Mouse (Mus musculus): ENCODE results near the gene Smarca2. TPM values are rescaled to one million over a fixed set of nuclear protein-coding genes. Genes with fewer than 3 reads are reported as not detected.

The Smarca2 gene
- total RNA-seq, 2 experiments from 2014 or later: 35.5 to 43.8 TPM

DNA sequence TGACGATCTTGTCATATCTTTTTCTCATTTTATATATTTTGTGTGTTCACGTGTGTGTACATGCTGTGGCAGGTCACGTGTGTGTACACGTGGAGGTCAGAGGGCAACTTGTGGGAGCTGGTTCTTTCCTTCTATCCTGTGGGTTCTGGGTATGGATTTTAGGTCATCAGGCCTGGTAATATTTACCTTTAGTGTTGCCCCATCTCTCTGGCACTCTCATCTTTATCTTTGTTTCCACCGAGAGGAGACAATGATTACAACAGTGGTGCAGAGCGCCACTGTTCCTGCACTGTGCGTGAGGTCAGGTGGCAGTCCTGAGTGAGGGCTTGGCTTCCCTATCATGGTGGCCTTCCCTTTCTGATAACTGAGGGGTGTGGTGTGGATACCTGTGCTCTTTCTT, 160.6 kb downstream of the Smarca2 start:
- DNase-seq: no peak
- intact Hi-C loops (cut with DNase I): no loop called here

DNA sequence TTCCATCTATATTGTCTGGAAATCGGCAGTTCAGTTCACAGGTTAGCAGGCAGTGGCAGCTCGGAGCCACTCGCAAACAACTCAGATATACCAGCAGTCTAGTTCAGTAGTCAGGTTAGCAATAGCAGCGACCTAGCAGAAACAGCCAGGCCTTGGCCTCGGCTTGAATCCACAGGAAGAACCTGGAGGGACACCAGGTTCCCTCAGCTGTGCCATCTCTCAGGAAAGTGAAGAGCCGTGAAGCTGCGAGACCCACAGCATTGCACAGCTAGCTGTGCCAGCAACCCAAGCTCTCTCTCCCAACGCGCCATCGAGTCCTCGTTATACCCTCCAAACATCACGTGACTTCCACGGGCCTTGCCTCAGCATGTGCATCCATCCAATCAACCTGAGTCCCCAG, 162.6 kb downstream of the Smarca2 start:
- DNase-seq: no peak

DNA sequence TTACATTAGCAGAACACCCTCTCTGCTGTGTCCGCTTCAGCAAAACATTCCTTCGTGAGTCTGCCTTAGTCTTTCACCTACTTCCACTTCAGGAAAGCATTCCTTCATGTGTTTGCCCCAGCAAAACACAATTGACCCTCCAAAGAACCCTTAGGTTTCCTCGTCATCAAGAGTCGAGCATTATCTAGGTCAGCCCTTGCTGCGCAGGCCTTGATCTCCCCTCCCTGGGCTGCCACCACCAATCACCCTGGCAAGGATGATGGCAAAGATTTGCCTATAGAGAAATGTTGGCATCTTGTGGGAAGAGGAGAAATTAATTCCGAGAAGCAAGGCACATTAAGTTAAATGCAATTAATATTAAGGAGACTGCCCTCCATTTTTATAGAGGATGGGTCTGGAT, 163.1 kb downstream of the Smarca2 start:
- DNase-seq: no peak
- intact Hi-C loops (cut with DNase I): no loop called here

More for the DNA sequence above, 162.6 kb downstream of the Smarca2 start:
- intact Hi-C loops (cut with DNase I): no loop called here

DNA sequence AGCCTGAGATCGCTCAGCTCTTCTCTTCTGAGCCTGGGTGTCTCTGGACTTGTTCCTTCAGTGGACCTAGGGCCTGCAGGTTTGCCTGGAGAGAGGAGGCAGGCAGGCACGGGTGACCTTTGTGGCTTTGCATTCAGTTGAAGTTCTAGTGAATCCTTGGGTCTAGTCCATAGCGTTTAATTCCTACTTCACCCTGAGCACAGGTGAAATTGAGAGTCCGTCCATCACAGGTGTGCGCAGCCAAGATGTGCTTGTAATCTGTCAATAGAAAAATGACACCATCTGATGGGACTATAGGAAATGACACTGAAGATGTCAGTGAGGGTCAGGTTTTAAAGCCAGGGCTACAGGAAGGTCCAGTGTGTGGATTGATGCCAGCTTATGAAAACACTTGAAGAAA, 164.0 kb downstream of the Smarca2 start:
- intact Hi-C loops (cut with DNase I): no loop called here
- DNase-seq: no peak

DNA sequence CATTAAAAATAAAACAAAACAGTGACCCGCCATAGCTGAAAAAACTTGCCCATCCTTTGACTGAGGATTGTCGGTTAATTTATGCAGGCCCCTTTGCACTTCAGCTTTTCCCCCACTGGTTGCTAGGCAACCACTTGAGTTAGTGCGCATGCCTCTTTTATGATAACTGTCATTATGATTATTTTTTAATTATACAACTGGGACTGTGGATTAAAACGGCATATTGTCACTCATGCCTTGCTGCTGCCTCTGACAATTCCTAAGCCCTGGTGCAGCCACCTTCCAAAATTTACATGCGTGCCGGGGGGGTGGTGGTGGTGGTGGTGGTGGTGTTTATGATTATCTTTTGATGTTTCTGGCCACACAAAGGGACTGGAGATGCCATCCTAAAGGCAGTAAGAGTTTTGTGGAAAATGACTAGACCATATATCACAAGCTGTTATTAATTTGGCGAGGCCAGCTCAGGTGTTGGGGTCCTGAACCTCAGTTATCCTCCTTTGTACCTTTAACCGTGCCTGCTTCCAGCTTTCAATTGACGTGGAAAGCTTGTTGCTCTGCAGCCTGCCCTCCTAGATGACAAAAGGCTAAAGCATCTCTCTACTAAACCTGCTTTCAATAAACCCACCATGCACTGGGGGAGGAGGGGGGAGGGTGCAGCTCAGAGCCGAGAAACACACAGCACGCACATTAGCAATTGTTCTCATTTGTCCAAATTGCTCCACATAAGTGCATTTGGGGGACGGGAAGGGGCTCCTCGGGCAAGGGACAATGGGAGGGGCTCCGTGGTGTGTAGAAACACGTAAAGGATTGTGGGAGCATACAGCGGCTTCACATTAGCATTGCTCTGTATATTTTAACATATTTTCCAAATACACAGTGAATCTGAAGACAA, 165.0 kb downstream of the Smarca2 start:
- DNase-seq: no peak
- intact Hi-C loops (cut with DNase I): no loop called here

DNA sequence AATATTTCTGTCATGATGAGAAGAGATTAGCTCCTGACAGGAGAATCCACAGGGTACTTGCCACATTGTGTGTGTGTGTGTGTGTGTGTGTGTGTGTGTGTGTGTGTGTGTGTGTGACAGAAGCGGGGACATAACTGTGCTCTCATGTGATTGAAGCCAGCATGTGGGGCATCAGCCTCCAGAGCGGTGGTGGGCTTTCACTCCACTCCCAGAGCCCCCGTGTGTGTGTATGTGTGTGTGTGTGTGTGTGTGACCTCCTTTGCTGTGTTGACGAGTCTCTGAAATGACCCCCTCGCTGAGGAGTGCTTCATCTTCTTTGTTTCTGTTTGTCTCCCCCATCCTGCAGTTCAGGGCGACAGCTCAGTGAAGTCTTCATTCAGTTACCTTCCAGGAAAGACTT, 165.7 kb downstream of the Smarca2 start:
- no peak for DNase-seq
- intact Hi-C loops (cut with DNase I): no loop called here

DNA sequence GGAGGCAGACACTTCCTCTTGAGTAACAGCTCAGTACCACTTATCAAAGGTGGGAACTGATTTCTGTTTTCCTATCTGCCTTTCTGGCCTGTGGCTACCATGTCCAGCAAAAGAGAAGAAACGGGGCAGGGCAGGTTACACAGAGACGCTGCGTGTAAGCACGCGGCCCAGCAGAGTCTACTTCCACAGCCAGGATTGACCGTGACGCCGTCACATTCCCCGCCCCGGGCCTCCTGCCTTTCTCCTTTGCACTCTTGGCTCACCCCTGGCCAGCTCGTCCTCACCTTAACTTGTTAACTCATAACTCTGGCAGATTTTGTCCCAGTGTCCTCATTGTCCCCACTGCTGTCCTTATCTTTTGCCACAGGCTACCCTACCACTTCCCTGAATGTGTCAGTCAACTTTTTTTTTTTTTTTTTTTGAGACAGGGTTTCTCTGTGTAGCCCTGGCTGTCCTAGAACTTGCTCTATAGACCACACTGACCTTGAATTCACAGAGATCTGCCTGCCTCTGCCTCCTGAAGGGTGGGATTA, 167.3 kb downstream of the Smarca2 start:
- DNase-seq: no peak
- intact Hi-C loops (cut with DNase I): no loop called here

DNA sequence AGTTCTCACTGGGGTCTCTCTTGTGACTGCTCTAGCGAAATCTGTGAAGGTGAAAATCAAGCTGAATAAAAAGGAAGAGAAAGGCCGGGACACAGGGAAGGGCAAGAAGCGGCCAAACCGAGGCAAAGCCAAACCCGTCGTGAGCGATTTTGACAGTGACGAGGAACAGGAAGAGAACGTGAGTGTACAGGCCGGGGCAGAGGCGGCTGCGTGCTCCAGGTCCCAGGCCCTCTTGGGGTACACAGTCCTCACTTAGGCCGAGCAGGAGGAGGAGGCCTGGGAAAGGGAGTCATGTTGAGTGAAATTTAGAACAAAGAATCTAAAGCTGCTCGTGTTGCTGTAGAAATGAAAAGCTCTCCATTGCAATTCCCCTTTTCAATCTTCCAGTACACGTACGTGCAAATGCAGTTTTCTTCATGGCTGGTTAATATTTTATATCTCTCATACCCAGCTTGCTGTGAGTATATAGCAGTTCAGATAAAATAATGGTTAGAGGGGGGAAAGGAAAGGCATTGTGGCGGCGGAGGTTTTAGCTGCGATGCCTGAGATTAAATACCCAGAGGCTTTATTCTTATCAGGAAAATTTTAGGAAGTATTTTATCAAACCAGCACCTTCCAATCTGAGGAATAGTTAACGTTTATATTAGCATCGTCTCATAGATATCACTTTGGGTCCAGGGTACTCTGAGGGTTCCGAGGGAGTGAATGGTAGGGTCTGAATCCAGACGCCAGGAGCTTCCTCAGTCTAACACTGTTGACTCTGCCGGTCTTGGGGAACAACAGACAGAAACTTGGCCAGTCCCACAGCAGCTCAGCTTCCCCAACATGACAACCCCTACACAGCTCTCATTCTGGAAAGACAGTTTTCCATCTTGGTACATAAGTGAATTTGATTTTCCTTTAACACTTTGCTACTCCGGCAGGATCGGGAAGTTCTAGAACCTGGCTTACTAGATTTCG, 171.5 kb downstream of the Smarca2 start:
- intact Hi-C loops (cut with DNase I): no loop called here

DNA sequence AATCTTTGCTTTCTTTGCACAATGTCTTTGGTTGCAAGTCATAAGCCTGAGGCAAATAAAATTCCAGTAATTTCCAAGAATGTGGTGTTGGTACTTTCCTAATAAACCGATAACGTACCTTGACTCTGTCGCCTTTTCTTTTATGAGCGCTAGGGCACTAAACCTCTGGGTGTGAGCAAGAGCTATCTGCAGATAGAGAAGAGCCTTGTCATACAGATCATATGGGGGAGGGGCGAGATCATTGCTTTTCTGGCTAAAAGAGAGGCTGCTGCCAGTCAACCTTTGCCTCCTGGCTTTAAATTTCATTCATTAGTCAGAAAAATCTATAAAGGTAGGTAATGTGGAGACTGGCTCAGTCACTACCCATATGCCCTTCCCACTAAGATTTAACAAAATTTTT, 173.3 kb downstream of the Smarca2 start:
- DNase-seq: no peak
- intact Hi-C loops (cut with DNase I): no loop called here

More for the DNA sequence above, 171.5 kb downstream of the Smarca2 start:
- DNase-seq: no peak

DNA sequence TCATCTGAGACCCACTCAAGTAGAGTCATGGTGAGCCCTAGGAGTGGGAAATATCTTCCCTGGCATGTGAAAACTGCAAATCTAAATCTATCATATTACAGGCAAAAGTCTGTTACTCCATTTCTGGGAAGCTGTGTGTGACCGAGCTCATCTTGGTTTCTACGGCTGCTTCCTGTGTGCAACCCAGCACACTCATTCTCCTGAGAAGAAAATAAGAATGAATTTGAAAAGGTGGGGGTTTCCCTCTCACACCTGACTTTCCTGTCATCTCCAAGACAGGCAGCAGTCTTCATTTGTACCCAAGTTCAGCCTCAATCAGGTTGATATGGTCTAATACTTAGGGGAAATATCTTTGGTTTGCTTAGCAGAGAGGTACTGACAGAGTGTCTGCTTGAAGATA, 176.4 kb downstream of the Smarca2 start:
- intact Hi-C loops (cut with DNase I): no loop called here

DNA sequence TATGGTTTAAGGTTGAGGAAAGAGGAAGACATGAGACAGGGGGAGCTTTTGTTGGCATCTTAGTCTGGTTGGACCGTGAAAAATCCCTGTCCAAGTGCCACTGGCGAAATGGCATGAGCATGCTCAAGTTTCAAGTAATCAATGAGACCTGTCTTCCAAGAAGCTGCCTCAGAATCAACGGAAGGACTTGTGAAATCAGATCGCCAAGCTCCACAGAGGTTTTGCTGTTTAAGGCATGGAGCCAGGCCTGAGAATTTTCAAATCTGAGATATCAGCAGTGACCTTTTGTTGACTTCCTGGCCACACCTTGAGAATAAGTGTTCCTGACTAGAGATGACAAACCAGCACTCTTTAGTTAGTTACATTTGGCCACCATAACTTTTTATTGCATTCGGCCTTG, 183.6 kb downstream of the Smarca2 start:
- no peak for DNase-seq
- intact Hi-C loops (cut with DNase I): no loop called here

More for the DNA sequence above, 176.4 kb downstream of the Smarca2 start:
- no peak for DNase-seq

DNA sequence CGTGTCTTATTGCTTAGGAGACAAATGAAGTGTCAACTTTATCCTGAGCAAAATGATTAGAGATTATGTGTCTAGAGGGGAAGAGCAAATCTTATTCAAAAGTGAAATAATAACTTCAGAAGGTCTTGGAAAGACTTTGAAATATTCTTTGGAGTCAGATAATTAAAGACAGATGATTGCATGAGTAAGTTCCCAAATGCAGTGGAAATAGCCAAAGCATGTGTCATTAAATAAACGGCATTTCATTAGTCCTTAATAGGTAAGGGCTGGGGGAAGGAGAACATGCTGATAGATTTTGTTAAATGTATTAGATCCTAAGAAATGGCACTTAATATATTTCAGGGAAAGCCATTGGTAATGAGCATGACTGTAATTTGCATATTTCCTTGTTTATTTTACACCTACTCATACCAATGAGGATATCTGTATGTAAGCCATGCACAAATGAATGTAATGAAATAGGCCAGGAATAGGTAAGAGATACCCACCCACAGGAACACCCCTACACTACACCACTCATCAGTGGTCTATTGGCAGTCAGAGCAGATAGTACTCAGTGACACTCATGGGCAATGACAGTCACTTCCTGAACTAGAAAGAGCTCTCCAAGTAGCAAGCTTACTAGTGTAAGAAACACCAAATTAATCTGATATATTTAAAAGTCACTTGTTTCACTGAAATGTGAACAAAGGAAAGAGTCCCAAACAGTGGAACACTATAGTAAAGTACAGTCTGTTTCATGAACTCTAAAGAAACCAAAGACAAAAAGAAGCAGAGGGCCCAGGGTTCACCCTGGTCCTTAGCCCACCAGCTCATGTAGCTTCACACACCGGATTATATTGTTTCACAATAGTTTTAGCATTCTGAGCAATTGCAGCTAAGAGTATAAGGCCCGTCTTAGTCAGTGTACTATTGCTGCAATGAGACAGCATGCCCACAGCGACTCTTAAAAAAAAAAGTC, 185.8 kb downstream of the Smarca2 start:
- intact Hi-C loops (cut with DNase I): no loop called here
- no peak for DNase-seq

DNA sequence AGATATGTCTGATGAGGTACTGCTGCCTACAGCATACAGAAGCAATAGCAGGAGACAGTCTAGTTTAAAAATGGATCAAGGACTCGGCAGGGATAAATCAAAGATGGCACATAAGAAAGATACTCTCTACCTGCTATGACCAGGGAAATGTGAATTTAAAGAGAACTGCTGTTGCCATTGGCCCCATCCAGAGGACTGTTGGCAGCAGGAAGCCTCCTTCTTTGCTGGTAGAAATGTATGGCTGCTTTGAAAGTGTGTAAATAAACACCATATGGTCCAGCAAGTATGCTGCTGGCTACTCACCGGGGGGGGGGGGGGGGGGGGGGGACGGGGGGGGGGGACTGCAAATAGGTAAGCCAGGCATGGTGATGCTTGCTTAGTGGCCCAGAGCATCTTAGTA, 189.5 kb downstream of the Smarca2 start:
- DNase-seq: no peak
- intact Hi-C loops (cut with DNase I): no loop called here

DNA sequence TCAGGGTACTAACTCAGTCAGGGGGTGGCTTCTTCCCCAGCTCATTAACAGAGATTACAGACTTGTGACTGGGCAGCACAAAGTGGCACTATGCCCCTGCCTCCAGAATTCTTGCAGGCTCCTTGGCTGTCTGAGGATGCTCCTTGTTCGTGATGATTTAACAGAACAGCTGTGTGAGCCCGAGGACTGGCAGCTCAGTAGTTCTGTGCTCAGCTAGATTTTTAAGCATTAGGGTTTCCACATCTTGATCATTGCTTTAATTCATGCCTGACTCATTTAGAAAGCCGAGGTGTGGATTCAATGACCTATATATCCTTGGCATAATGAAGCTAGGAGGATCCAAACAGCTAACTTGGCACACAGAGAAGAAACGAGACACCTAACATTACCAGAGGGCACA, 191.2 kb downstream of the Smarca2 start:
- intact Hi-C loops (cut with DNase I): no loop called here
- DNase-seq: no peak

DNA sequence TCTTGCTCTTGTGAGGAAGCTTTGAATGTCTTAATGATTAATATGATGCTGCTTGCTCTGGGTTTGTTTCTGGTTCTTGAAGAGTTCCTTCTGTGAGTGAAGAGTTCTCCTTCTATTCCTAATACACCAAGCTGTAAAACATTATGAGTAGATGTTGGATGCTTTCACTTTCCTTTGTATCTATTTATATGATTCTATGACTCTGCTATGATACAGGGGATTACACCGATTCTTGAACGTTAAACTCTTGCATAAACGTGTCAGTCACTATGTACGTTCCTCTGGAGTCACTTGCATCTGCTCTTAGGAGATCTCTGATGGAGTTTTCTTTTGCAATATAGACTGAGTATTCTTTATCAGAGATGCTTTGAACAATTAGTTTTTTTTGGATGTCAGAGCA, 199.6 kb downstream of the Smarca2 start:
- DNase-seq: no peak
- intact Hi-C loops (cut with DNase I): no loop called here

DNA sequence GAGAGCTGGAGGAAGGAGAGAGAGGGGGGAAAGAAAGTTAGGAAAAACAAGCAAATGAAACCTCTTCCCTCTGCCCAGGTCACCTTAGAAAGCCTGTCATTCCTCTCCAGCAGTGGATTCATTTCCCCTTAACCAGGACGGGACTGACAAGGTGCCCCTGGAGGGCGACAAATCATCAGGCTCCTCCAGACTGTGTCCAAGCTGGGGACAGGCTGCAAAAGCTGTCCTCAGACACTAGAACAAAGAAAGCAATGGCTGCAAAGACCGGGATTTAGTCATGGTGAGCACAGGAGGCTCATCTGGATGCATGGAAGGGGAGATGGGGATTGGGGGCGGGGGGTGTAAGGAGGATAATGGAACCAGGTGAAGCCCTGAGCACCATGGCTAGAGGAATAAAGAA, 209.8 kb downstream of the Smarca2 start:
- no peak for DNase-seq
- intact Hi-C loops (cut with DNase I): no loop called here

DNA sequence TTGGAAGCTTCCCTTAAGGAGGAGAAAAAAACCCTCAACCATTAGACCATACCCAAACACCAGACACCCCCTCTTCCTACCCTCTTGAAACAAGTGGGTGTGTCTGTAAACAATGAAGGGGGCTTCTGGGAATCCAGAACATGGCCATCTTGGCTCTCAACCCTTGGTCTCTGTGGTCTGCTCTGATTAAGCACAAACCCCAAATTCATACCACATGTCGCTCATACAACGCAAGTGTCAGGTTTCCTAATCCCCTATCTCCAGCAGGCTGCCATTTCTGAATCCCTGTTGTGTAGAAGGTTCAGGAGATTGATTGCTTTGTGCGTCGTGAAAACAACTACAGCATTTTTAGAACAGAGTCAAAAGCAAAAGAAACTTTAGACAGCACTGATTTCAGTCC, 213.1 kb downstream of the Smarca2 start:
- DNase-seq: no peak
- intact Hi-C loops (cut with DNase I): no loop called here
